Mouse (Mus musculus) forebrain, embryonic 14.5 days (tissue): Measurements from ENCODE around the gene Kcnip3. TPM values are rescaled to one million over a fixed set of nuclear protein-coding genes. Genes with fewer than 3 reads are reported as not detected.
A peak's percentile ranks its signal among the peaks of the same experiment; 100 is the strongest.

Experiments
- ATAC-seq: fragments of 200-750 bp; cut with Nextera tagmentation; 2 replicates; pipeline ENCODE4 v1.8.0; 2017; ENCODE audit warnings: mild to moderate bottlenecking, moderate library complexity
- DNase-seq: peaks from one replicate; pipeline ENCODE4 v3.0.0-alpha.2; 2015; ENCODE audit warnings: low spot score
- H3K27ac ChIP-seq: fragments of 300-500 bp; sonication (generic); 2 replicates; pipeline ENCODE4 v1.5.1; 2014; ENCODE audit warnings: low read depth, mild to moderate bottlenecking, control low read depth, low read length, moderate library complexity
- H3K27me3 ChIP-seq: fragments of 300-500 bp; sonication (generic); replicated peaks from 2 replicates; pipeline ENCODE4 v1.6.1; 2014; ENCODE audit warnings: low read length, control low read depth, mixed read lengths; ENCODE audit not compliant: control insufficient read depth, insufficient read depth
- H3K36me3 ChIP-seq: fragments of 300-500 bp; sonication (generic); 2 replicates; pipeline ENCODE4 v1.6.1; 2014; ENCODE audit warnings: low read length, control low read depth; ENCODE audit not compliant: control insufficient read depth, insufficient read depth
- H3K4me1 ChIP-seq: fragments of 300-500 bp; sonication (generic); 2 replicates; pipeline ENCODE4 v1.6.1; 2014; ENCODE audit warnings: antibody characterized with exemption, low read length, control low read depth; ENCODE audit not compliant: control insufficient read depth, insufficient read depth
- H3K4me2 ChIP-seq: fragments of 300-500 bp; sonication (generic); 2 replicates; pipeline ENCODE4 v1.6.1; 2014; ENCODE audit warnings: mild to moderate bottlenecking, control low read depth, low read length
- H3K4me3 ChIP-seq: fragments of 300-500 bp; sonication (generic); 2 replicates; pipeline ENCODE4 v1.5.1; 2014; ENCODE audit warnings: low read depth, low read length, control low read depth
- H3K9ac ChIP-seq: fragments of 300-500 bp; sonication (generic); 2 replicates; pipeline ENCODE4 v1.6.1; 2014; ENCODE audit warnings: mild to moderate bottlenecking, low read length, control low read depth, moderate library complexity
- H3K9me3 ChIP-seq: fragments of 300-500 bp; sonication (generic); replicated peaks from 2 replicates; pipeline ENCODE4 v1.6.1; 2016; ENCODE audit warnings: low read length, control low read depth, mixed read lengths; ENCODE audit not compliant: control insufficient read depth
- WGBS: fragments of 180-500 bp; shearing (Covaris S2); extraction: QIAGEN DNeasy Blood & Tissue Kit; methylation state at CpG from one replicate; pipeline ENCODE4 v1.1.7; 2014; 5-methylcytosine and 5-hydroxymethylcytosine counted together
- polyA plus RNA-seq: library from polyadenylated mRNA; unstranded; fragments of >200 nt; fragmentation: Nextera tagmentation; extraction: Ambion mirVana; gene quantifications from 2 replicates; pipeline ENCODE4 v1.2.1, GENCODE M21; 2014

The Kcnip3 gene
- polyA plus RNA-seq, 1 experiment from 2014 or later, result 15.1 TPM

- ATAC-seq (peak; percentile 69), DNase-seq (peak; percentile 87)
- Histone ChIP-seq H3K27ac (peak overlapping the region; percentile 90), H3K27me3 (no peaks in the 10 kb centered on the region), H3K9me3 (no peaks in the 10 kb centered on the region), H3K9ac (peak overlapping the region; percentile 60), H3K4me3 (peak overlapping the region; percentile 44), H3K36me3 (no peaks in the 10 kb centered on the region), H3K4me2 (peak overlapping the region; percentile 69), H3K4me1 (peaks cover 41% of the 10 kb centered on the region)
- whole genome bisulfite sequencing, result 0% methylated on average over 17 of the region's 18 CpGs
Measured at GRCm38 (mm10) chr2:127521172-127522005, 505 bp downstream of the Kcnip3 start.

- no peak overlapping the region for H3K27ac ChIP-seq
- no peaks in the 10 kb centered on the region for H3K27me3 ChIP-seq
- H3K4me1 ChIP-seq, result peaks cover 41% of the 10 kb centered on the region
- H3K4me2 ChIP-seq, result peak overlapping the region; percentile 69
- no peaks in the 10 kb centered on the region for H3K36me3 ChIP-seq
- peak overlapping the region; percentile 60 for H3K9ac ChIP-seq
- no peaks in the 10 kb centered on the region for H3K9me3 ChIP-seq
- ATAC-seq, result no peak
- no peak for DNase-seq
- peak overlapping the region; percentile 44 for H3K4me3 ChIP-seq
Measured at GRCm38 (mm10) chr2:127520123-127520522, 1.8 kb downstream of the Kcnip3 start.

GRCm38 (mm10) chr2:127519308-127519707 is 2.6 kb downstream of the Kcnip3 start:
- WGBS, result 92% methylated on average over 5 of the region's 5 CpGs
- no peak for ATAC-seq
- no peak overlapping the region for H3K9ac ChIP-seq
- no peaks in the 10 kb centered on the region for H3K36me3 ChIP-seq
- no peaks in the 10 kb centered on the region for H3K9me3 ChIP-seq
- H3K27me3 ChIP-seq, result no peaks in the 10 kb centered on the region
- no peak overlapping the region for H3K4me3 ChIP-seq
- peak overlapping the region; percentile 69 for H3K4me2 ChIP-seq
- DNase-seq, result no peak
- H3K4me1 ChIP-seq, result peaks cover 39% of the 10 kb centered on the region
- H3K27ac ChIP-seq, result no peak overlapping the region

- Histone ChIP-seq H3K9ac (no peak overlapping the region), H3K4me1 (peaks cover 38% of the 10 kb centered on the region), H3K27ac (no peak overlapping the region), H3K9me3 (no peaks in the 10 kb centered on the region), H3K4me3 (no peak overlapping the region), H3K36me3 (no peaks in the 10 kb centered on the region), H3K27me3 (no peaks in the 10 kb centered on the region), H3K4me2 (no peak overlapping the region)
- ATAC-seq (no peak), DNase-seq (no peak)
- WGBS, result 77% methylated on average over 3 of the region's 3 CpGs
Measured at GRCm38 (mm10) chr2:127518831-127519230, 3.1 kb downstream of the Kcnip3 start.

GRCm38 (mm10) chr2:127518273-127518672 is 3.6 kb downstream of the Kcnip3 start:
- H3K4me3 ChIP-seq, result no peak overlapping the region
- no peak overlapping the region for H3K27ac ChIP-seq
- no peak overlapping the region for H3K4me2 ChIP-seq
- 60% methylated on average over 3 of the region's 3 CpGs for WGBS
- ATAC-seq (no peak), DNase-seq (no peak)
- no peaks in the 10 kb centered on the region for H3K27me3 ChIP-seq
- no peak overlapping the region for H3K9ac ChIP-seq
- H3K4me1 ChIP-seq, result peaks cover 38% of the 10 kb centered on the region
- H3K9me3 ChIP-seq, result no peaks in the 10 kb centered on the region
- H3K36me3 ChIP-seq, result no peaks in the 10 kb centered on the region

- Histone ChIP-seq H3K9ac (no peak overlapping the region), H3K27ac (no peak overlapping the region), H3K27me3 (no peaks in the 10 kb centered on the region), H3K9me3 (no peaks in the 10 kb centered on the region), H3K4me2 (no peak overlapping the region), H3K4me1 (peaks cover 28% of the 10 kb centered on the region), H3K36me3 (no peaks in the 10 kb centered on the region), H3K4me3 (no peak overlapping the region)
- WGBS, result 67% methylated on average over 8 of the region's 8 CpGs
- DNase-seq (no peak), ATAC-seq (no peak)
Measured at GRCm38 (mm10) chr2:127517081-127517480, 4.8 kb downstream of the Kcnip3 start.

GRCm38 (mm10) chr2:127514380-127515124 is 7.3 kb downstream of the Kcnip3 start:
- WGBS, result 84% methylated on average over 9 of the region's 9 CpGs
- Histone ChIP-seq H3K4me1 (peaks cover 6% of the 10 kb centered on the region), H3K27me3 (no peaks in the 10 kb centered on the region), H3K9me3 (no peaks in the 10 kb centered on the region), H3K4me2 (no peak overlapping the region), H3K9ac (no peak overlapping the region), H3K4me3 (no peak overlapping the region), H3K36me3 (peaks cover 5% of the 10 kb centered on the region), H3K27ac (no peak overlapping the region)
- ATAC-seq (no peak), DNase-seq (no peak)

- Histone ChIP-seq H3K9ac (no peak overlapping the region), H3K9me3 (no peaks in the 10 kb centered on the region), H3K27ac (no peak overlapping the region), H3K4me3 (no peak overlapping the region), H3K36me3 (peaks cover 13% of the 10 kb centered on the region), H3K27me3 (no peaks in the 10 kb centered on the region), H3K4me1 (0 out of 2 replicates have a peak, but pooled peaks cover under 1% of the 10 kb centered on the region), H3K4me2 (no peak overlapping the region)
- no peak for ATAC-seq
- no peak for DNase-seq
- 51% methylated on average over 3 of the region's 3 CpGs for WGBS
Measured at GRCm38 (mm10) chr2:127513244-127513643, 8.7 kb downstream of the Kcnip3 start.

GRCm38 (mm10) chr2:127511426-127511825 is 10.5 kb downstream of the Kcnip3 start:
- H3K4me2 ChIP-seq, result no peak overlapping the region
- peak; percentile 36 for DNase-seq
- no peak overlapping the region for H3K4me3 ChIP-seq
- peaks cover 13% of the 10 kb centered on the region for H3K36me3 ChIP-seq
- no peaks in the 10 kb centered on the region for H3K27me3 ChIP-seq
- peak; percentile 27; the same call in 1 of the 2 replicates for ATAC-seq
- no peak overlapping the region for H3K9ac ChIP-seq
- 55% methylated on average over 4 of the region's 4 CpGs for WGBS
- no peaks in the 10 kb centered on the region for H3K4me1 ChIP-seq
- H3K27ac ChIP-seq, result peak overlapping the region; percentile 33; the same call in 1 of the 2 replicates
- H3K9me3 ChIP-seq, result no peaks in the 10 kb centered on the region
